Mouse (Mus musculus): ENCODE measurements at regions not wholly inside any gene's neighbourhood (a gene's known extent, or its start where the extent isn't known, plus 50 kb on each side); places are given as distances from the start of the nearest gene placed in this dataset.
A peak's percentile ranks its signal among the peaks of the same experiment; 100 is the strongest.

DNA sequence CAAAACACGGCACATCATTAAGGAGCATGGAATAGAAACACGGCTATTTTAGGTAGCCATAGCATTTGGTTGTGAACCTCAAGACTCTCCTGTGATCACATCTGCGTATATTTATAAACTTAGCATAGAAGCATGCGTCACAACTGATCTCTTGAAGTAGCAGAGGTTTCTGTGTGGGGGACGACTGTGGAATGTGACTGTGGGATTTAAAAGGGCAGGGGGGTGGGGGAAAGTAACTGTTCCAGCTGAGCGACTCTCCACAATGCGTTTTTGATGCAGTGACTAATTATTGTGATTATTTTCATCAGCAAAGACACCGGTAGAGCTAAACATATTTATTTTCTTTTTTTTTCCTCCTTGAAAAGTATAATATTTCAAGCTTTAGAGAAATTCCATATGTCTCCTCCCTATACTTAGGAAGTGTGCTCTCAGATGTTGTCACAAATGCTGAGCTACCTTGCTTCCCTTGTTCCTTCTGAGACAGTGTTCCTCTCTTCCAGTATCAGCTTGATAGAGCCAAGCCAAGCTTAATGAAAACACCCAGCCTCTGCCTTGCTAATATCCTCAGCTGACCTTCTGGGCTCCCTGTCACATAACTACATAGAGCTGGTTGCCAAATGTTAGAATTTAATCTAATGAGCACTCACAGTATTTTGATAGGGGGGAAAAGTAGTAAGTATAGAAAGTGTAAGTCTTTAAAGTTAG is 75.0 kb upstream of the Magi3 start:
- no peak for DNase-seq (ENCODE audit: low read depth, low spot score)

DNA sequence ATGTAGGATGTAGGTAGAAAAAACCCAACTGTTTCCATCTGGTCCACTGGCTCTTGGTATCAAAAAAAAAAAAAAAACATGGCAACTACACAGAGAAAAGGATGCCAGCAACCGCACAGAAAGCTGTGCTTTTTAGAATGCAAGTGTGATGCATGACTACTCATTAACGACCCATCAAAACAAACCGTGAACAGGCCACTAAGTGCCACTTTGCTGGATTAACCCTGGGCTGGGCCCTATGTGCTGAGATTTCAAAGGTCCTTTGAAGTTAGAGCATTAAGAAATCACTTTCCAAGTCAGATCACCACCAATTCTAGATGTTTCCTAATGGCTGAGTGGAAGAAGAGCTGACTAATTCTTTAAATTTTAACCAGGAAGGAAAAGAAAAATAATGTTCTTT is 73.7 kb upstream of the Magi3 start:
- DNase-seq (ENCODE audit: low read depth, low spot score), result no peak

DNA sequence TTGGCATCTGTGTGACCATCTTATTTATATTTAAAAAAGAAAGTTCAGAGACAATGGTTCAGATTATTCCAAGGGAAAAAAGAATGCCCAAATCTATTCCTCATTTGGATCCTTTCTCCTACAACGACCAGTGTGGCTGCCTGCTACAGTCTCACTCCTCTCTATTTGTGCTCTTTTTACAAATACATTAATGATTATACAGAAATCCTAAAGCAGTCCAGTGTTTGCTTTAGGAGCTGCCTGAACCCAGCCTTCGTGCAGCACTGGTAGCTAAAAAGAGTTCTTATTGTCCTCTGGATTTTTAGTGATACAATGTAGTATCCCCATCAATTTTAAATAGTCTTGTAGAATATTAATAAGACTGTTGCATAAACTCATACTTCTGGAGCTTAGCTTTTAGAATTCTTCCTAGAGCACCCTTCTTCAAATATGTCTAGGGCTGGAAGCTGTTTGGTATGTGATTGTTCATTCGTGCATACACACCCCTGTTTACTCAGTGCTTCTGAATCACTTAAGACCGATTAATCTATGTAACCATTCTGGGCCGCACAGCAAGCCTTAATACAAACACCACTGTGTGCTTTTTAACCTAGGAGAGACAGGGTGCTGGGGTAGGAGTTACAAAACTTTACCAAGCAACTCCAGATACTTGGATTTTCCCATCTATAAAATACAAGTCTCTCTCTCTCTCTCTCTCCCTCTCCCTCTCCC is 69.0 kb upstream of the Magi3 start:
- DNase-seq (ENCODE audit: low read depth, low spot score), result no peak

GRCm38 (mm10) chr3:104287900-104288299 is 67.7 kb upstream of the Magi3 start:
- DNase-seq (ENCODE audit: low read depth, low spot score), result peak; percentile 35

- no peak for DNase-seq (ENCODE audit: low read depth, low spot score)
Observed at GRCm38 (mm10) chr3:104284961-104285360, 64.8 kb upstream of the Magi3 start.

DNA sequence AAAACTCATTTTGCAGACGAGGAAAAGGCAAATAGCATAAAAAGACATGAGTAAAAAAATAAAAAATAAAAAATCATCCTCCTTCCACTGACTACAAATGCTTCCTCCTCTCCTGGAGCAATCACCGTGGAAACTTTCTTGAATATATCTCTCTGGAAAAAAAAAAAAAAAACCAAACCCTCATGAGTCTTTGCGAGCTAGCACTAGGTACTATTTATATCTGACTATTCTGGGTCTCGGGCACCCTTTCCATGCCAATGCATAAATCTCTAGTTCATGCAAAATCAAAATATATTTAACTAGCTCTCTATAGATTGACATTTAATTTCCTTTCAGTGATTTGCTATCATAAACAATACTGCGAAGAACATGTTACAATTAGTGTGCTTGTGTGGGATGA is 63.7 kb upstream of the Magi3 start:
- no peak for DNase-seq (ENCODE audit: low read depth, low spot score)

DNA sequence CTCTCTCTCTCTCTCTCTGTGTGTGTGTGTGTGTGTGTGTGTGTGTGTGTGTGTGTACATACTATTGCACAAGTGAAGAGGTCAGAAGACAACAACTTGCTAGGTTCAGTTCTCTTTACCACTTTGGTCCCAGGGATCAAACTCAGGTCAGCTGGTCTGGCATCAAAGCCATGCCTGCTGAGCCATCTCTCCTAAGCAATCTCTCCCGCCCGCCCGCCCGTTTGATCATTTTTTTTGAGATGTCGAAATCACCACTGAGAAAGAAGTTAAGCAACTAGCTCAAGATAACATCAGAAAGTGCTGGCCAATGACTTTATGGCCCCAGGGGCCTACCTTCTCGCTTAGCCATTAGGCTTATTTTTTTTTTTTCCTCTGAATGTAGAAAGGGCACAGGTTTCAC is 59.3 kb upstream of the Magi3 start:
- DNase-seq (ENCODE audit: low read depth, low spot score), result no peak

GRCm38 (mm10) chr3:104274718-104275302 is 54.6 kb upstream of the Magi3 start:
- no peak for DNase-seq (ENCODE audit: low read depth, low spot score)

DNA sequence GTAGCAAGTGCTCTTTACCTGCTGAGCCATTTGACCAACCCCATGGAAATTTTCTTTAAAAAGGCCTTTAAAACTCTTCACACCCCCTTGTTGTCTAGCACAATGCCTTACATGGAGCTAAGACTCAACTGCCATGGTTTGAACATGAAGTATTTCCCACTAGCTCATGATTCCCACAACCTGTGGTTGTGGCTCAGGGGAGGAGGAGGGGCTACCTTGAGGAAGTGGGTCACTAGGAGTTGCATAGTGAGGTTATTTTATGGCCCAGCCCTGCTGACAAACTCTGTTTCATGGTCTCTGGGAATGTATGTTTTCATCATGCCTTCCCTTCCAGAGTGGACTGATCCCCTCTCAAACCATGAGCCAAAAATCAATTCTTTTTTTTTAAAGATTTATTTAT is 53.9 kb upstream of the Magi3 start:
- DNase-seq (ENCODE audit: low read depth, low spot score), result no peak
